Mouse (Mus musculus) cerebellum, adult 8-10 months (tissue): Measurements from ENCODE around the gene Ctrc.

Source experiments
- DNase-seq: peaks from one replicate; pipeline ENCODE4 v3.0.0; 2022

Ctrc gene

GRCm38 (mm10) chr4:141866933-141867490 lies 20.9 kb upstream of the Ctrc start:
- no peak for DNase-seq

DNA sequence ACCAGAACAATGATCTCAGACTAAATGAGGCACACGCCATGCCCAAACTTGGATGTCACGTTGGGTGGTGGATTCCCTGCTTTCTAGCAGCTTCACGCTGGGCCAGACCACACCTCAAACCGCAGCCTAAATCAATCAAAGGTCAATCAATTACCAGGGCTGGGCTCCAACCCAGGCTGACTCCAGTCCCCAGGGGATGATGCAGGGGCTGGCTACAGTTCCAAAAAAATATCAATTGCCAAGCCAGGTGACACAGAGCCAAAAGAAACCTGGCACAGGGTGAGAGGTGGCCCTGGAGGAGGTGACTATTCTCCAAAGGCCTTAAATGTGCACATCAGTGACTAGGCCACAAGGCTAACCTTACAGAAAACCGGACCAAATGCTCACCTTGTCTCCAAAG lies 19.4 kb upstream of the Ctrc start:
- no peak for DNase-seq

- DNase-seq: no peak
Observed at GRCm38 (mm10) chr4:141865006-141865405, 18.8 kb upstream of the Ctrc start.

- no peak for DNase-seq
Observed at GRCm38 (mm10) chr4:141864506-141864905, 18.3 kb upstream of the Ctrc start.

GRCm38 (mm10) chr4:141863726-141864280 lies 17.6 kb upstream of the Ctrc start:
- DNase-seq: no peak

- no peak for DNase-seq
Observed at GRCm38 (mm10) chr4:141862867-141863266, 16.7 kb upstream of the Ctrc start.

DNA sequence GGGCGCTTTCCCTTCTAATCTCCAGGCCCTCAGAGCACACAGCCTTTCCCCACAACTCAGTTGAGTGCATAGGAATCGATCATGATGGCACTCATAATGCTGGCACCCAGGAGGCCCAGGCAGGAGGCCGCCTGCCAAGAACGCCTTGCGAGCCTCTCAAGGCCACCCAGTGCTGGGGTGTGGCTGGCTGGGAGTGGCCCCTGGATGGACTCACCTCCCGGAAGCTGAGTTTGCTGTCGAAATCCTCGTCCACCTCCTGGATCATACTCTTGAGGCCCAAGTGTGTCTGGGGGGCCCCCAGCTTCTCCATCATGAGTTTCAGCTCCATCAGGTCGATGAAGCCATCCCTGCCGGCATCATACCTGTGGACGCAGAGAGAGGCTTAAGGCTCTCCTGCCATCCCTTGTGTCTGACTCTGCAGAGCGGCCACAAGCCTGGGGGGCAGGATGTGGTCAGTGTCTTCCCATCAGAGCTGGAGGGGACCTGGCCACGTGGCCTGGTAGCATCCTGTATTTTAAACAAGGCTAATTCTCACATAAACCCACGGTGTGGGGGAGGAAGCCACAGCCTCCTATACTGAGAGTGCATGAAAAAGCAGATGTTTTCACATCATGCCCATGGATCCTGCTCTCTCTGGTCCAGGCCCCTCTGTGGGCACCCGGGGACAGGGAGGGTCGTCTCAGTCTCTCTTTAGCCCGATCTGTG lies 15.6 kb upstream of the Ctrc start:
- no peak for DNase-seq

GRCm38 (mm10) chr4:141860246-141860841 lies 14.2 kb upstream of the Ctrc start:
- no peak for DNase-seq

- DNase-seq: no peak
Observed at GRCm38 (mm10) chr4:141859351-141859750, 13.2 kb upstream of the Ctrc start.

DNA sequence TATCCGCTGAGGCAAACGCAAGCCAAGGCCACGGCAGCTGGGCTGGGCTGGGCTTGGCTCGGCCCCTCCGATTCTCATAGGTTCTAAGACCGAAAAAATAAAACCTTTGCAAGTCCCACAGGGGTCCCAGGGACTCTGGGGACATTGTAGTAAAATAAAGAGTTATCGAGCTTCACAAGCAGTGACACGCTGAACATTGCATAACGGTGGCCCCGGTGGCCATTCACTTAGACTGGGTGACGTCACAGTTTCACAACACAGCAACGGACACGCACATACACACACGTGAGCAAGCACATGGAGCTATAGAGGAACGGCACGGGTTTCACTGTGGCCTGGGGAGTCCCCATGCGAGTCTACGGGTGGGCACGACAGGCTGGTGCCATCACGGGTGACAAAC lies 12.3 kb upstream of the Ctrc start:
- DNase-seq: no peak

DNA sequence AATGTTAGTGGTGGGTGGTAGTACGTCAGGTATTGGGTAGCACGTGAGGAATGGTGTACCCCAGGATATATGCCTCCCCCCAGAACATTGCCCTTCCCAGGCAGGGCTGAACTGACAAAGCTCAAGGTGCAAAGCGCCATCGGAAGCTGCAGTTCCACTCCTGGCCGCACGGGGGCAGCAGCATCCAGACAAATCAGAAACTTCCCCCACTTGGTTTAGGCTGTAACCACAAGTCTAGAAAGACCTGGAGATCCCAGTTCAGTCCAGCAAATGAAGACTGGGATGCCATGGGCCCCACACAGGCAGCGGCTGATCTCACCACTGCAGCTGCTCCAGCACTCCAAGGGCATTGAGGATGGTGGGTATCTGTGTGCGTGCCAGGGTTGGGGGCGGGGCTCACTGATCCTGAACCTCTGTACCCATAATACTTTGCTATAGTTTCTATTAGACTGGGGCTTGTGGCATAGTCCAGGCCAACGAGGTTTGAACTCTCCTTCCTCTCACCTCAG lies 11.3 kb upstream of the Ctrc start:
- peak; percentile 83 for DNase-seq

DNA sequence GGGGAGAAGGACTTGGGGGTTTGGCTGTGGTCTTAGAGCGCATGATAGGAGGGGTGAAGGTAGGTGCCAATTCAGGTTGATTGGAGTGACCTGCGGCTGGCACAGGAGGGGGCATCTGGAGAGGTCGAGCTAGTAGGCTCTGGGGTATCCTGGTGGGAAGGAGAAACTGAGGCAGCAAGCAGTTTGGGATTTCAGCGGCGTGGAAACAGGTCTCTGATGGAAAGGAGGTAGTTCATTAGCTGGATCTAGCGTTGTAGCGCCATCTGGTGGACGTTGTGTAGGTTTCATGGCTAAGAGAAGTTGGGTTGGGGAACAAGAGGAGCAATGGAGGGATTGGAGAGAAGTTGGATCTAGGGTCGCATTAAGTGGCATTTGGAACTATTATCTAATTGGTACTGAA lies 7.3 kb upstream of the Ctrc start:
- no peak for DNase-seq

DNA sequence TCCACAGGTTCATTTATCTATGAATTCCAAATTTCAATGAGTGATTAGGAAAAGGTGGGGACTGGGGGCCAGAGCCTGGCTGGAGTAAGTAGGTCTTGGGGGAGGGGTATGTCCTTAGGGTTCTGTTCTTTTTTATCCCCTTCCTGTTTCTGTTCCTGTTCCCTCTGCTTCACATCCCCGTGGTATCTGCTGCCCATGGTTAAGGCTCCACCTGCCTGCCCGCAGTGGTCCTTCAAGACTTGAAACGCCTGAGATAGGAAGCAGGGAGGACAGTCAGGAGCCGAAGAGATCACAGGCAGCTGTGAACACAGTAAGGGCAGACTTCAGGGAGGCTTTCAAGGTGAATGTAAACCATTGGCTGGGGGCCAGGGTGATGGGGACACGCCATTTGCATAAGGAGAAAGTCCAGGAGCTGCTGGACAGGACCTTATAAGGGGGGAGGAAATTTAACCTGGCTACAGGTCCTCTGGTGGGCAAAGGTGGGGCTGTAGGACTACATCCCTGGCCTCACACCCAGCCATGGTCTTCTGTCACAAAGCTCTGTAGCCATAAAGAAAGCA lies 11.5 kb downstream of the Ctrc start:
- DNase-seq: no peak

DNA sequence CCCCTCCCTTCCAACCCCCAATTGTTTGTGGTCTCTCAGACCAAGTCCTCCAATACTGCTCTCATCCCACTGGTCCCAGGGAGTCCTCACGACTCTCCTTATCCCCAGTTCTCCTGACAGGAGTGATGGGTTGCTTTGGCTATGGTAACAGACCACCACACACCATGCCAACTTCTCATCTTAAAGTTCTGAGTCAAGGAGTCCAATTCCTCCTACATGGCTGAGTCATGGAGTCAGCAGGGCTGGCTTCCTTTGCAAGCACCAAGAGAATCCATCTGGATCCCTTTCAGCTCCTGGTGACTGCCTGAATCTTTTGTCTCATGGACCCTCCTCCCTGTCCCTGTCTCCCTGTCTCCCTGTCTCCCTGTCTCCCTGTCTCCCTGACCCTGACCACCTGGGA lies 12.2 kb downstream of the Ctrc start:
- DNase-seq: no peak

DNA sequence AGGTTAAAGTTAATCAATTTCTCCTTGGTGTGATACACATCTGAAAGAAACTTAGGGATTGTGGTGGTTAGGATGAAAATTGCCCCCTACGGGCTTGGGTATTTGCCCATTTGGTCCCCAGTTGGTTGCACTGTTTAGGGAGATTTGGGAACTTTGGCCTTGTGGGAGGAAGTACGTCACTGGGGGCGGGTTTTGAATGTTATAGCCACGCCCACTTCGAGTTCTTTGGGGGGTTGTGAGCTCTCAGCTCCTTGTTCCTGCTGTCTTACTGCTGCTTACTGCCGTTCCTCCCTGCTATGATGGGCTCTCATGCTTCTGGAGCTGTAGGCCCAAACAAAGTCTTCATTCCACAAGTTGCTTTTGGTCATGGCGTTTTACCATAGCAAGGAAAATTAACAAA lies 14.8 kb downstream of the Ctrc start:
- no peak for DNase-seq

GRCm38 (mm10) chr4:141830381-141830780 lies 15.8 kb downstream of the Ctrc start:
- no peak for DNase-seq

- DNase-seq: no peak
Observed at GRCm38 (mm10) chr4:141828177-141828576, 18.0 kb downstream of the Ctrc start.

GRCm38 (mm10) chr4:141827401-141827800 lies 18.8 kb downstream of the Ctrc start:
- no peak for DNase-seq

DNA sequence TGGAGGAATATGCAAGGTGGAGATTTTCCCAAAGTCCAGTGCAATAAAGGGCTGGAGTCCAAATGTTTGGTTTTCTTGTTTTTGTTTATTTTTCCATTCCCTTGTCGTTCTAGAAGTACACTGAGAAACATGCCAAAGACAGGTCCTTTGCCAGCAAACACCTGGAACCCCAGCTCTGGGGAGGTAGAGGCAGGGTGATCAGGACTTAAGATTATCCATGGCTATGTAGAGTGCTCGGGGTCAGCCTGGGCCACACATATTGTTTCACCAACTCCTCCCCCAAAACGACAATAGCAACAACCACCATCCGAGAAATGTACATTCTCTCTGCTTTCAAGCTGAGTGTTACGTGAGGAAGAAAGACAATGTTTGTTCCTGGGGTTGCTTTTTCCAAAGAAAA lies 20.1 kb downstream of the Ctrc start, which contains the start of gene Cela2a:
Gene Cela2a, minus strand, starts transcription at position 101 of the 400 bp plus-strand sequence.
- no peak for DNase-seq

DNA sequence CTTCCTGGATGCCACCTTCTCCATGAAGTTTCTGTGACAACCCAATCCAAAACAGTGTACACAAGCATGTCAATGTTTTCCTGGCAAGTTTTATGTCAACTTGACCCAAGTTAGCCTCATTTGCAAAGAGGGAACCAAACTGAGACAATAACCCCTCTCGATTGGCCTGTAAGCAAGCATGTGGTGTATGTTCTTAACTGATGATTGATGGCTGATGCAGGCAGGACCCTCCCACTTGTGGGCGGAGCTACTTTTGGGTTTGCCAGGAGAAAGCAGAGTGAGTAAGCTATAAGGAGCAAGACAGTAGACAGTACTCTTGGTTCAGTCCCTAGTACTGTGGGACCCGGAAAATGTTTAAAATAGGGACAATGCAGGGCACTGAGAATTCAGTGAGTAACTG lies 23.2 kb downstream of the Ctrc start:
- no peak for DNase-seq

- no peak for DNase-seq
Observed at GRCm38 (mm10) chr4:141822089-141822488, 24.1 kb downstream of the Ctrc start.

DNA sequence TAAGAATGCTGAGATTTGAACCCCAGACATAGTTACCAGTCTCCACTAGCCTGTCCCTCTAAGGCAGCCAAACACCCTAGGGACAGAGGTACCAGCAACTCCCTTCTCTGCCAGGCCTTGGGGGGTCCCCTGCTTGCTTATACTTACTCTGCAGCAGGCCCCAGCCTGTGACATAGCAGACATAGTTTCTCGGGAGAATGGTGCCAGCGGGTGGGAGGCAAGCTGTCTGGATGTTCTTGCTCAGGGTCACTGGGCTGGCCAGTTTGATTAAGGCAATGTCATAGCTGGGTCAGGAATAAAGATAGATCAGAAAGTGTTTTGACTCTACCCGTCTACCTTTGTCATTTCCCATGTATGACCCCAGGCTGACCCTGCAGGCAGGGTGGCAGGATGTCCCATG lies 25.0 kb downstream of the Ctrc start:
- no peak for DNase-seq

GRCm38 (mm10) chr4:141819316-141819715 lies 26.8 kb downstream of the Ctrc start:
- no peak for DNase-seq

DNA sequence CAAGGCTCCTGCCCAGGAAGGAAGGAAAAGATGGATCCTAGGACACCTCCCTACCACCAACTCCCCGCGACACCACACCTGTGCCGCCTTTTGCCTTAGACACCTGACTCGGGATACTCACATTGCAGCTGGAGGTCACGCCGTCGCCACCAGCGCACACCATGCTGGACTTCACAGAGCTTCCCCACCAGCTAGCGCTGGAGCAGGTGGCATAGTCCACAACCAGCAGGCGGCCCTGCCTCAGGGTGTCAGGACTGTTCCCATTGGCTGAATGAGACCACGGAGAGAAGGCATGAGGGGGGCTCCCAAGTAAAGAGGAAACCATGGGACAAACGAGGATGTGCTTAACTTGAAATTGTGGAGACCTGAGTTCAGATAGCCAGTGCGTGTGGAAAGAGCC lies 27.3 kb downstream of the Ctrc start:
- DNase-seq: no peak
